Mouse (Mus musculus): Measurements from ENCODE around the gene Btg3.

The Btg3 gene

GRCm38 (mm10) chr16:78301183-78301830, 75.7 kb downstream of the Btg3 start, which contains the start of gene Cxadr:
TSS of gene Cxadr (plus strand) at chr16:78301489.
- peak; percentile 61 to 72 for DNase-seq (ENCODE audit: low spot score in 2 of 2)

- DNase-seq (ENCODE audit: low spot score in 2 of 2) = no peak
These were observed 80.9 kb downstream of the Btg3 start for GRCm38 (mm10) chr16:78296114-78296513.

- DNase-seq (ENCODE audit: low spot score in 2 of 2) = no peak
These were observed 81.4 kb downstream of the Btg3 start for GRCm38 (mm10) chr16:78295601-78296000.

- DNase-seq (ENCODE audit: low spot score in 2 of 2) = no peak
These were observed 82.3 kb downstream of the Btg3 start for GRCm38 (mm10) chr16:78294606-78295275.

- DNase-seq (ENCODE audit: low spot score in 2 of 2) = no peak
These were observed 82.9 kb downstream of the Btg3 start for GRCm38 (mm10) chr16:78294051-78294450.

GRCm38 (mm10) chr16:78283231-78283630, 93.8 kb downstream of the Btg3 start:
- no peak for DNase-seq (ENCODE audit: low spot score in 2 of 2)

All from left cerebral cortex, adult 9 months (tissue).